Mouse (Mus musculus) E14TG2a.4 (cell line): ENCODE data around the gene Ap5m1.

Source experiments
- H3K27me3 ChIP-seq: 2 replicates; pipeline ENCODE4 v1.6.1; 2014; ENCODE audit warnings: low read length, control low read depth; ENCODE audit not compliant: insufficient read depth
- H3K36me3 ChIP-seq: 2 replicates; pipeline ENCODE4 v1.6.1; 2014; ENCODE audit warnings: low read length, control low read depth; ENCODE audit not compliant: insufficient read depth
- H3K4me1 ChIP-seq: replicated peaks from 2 replicates; pipeline ENCODE4 v1.6.1; 2014; ENCODE audit warnings: low read depth, low read length, control low read depth
- H3K4me3 ChIP-seq: replicated peaks from 2 replicates; pipeline ENCODE4 v1.5.1; 2014; ENCODE audit warnings: mild to moderate bottlenecking, low read length
- H3K9me3 ChIP-seq: 2 replicates; pipeline ENCODE4 v1.6.1; 2014; ENCODE audit warnings: low read length, control low read depth
- CTCF ChIP-seq: conservative IDR thresholded peaks from 2 replicates; pipeline ENCODE4 v1.5.1; 2014; ENCODE audit warnings: low read length
- NANOG ChIP-seq: IDR thresholded peaks from 2 replicates; pipeline ENCODE4 v1.6.1; 2014; ENCODE audit warnings: borderline replicate concordance, low read length, mixed read lengths
- POU5F1 ChIP-seq: IDR thresholded peaks from 2 replicates; pipeline ENCODE4 v1.6.1; 2014; ENCODE audit warnings: low read length, borderline replicate concordance

Ap5m1 gene

GRCm38 (mm10) chr14:49066274-49066823 is 452 bp downstream of the Ap5m1 start, which contains the start of gene Exoc5:
TSS of gene Exoc5 (minus strand) at chr14:49066653.
- TF ChIP-seq CTCF (no peak), POU5F1 (no peak), NANOG (no peak)
- Histone ChIP-seq H3K9me3 (no peaks in the 10 kb centered on the region), H3K4me3 (peak within 1 kb of the TSS; percentile 93), H3K27me3 (no peaks in the 10 kb centered on the region), H3K4me1 (peaks cover 22% of the 10 kb centered on the region), H3K36me3 (no peaks in the 10 kb centered on the region)

GRCm38 (mm10) chr14:49072837-49073236 is 6.9 kb downstream of the Ap5m1 start:
- H3K4me3 ChIP-seq: no peak overlapping the region
- peaks cover 11% of the 10 kb centered on the region for H3K36me3 ChIP-seq
- H3K9me3 ChIP-seq: no peaks in the 10 kb centered on the region
- H3K4me1 ChIP-seq: peaks cover 5% of the 10 kb centered on the region
- H3K27me3 ChIP-seq: no peaks in the 10 kb centered on the region
- TF ChIP-seq CTCF (no peak), NANOG (no peak), POU5F1 (no peak)

- no peaks in the 10 kb centered on the region for H3K27me3 ChIP-seq
- H3K4me3 ChIP-seq: no peak overlapping the region
- H3K9me3 ChIP-seq: no peaks in the 10 kb centered on the region
- H3K4me1 ChIP-seq: peaks cover 3% of the 10 kb centered on the region; the same call in 1 of the 2 replicates
- peaks cover 11% of the 10 kb centered on the region for H3K36me3 ChIP-seq
- no peak for TF ChIP-seq CTCF
- TF ChIP-seq NANOG: no peak
- no peak for TF ChIP-seq POU5F1
Measured at GRCm38 (mm10) chr14:49073896-49074295, 8.0 kb downstream of the Ap5m1 start.

GRCm38 (mm10) chr14:49074361-49074760 is 8.5 kb downstream of the Ap5m1 start:
- peaks cover 13% of the 10 kb centered on the region for H3K36me3 ChIP-seq
- no peaks in the 10 kb centered on the region for H3K27me3 ChIP-seq
- TF ChIP-seq NANOG (no peak), CTCF (no peak), POU5F1 (no peak)
- peaks cover 3% of the 10 kb centered on the region; the same call in 1 of the 2 replicates for H3K4me1 ChIP-seq
- H3K4me3 ChIP-seq: no peak overlapping the region
- H3K9me3 ChIP-seq: no peaks in the 10 kb centered on the region

GRCm38 (mm10) chr14:49078820-49079219 is 12.9 kb downstream of the Ap5m1 start:
- Histone ChIP-seq H3K36me3 (peaks cover 29% of the 10 kb centered on the region), H3K9me3 (no peaks in the 10 kb centered on the region), H3K4me3 (no peak overlapping the region), H3K4me1 (no peaks in the 10 kb centered on the region), H3K27me3 (no peaks in the 10 kb centered on the region)
- no peak for TF ChIP-seq NANOG
- no peak for TF ChIP-seq POU5F1
- no peak for TF ChIP-seq CTCF

GRCm38 (mm10) chr14:49086522-49086921 is 20.6 kb downstream of the Ap5m1 start:
- 0 out of 2 replicates have a peak, but pooled peaks cover 9% of the 10 kb centered on the region for H3K4me1 ChIP-seq
- no peak overlapping the region for H3K4me3 ChIP-seq
- no peaks in the 10 kb centered on the region for H3K9me3 ChIP-seq
- no peak for TF ChIP-seq POU5F1
- TF ChIP-seq CTCF: no peak
- TF ChIP-seq NANOG: no peak
- H3K36me3 ChIP-seq: peaks cover 26% of the 10 kb centered on the region
- no peaks in the 10 kb centered on the region for H3K27me3 ChIP-seq

GRCm38 (mm10) chr14:49088155-49089048 is 22.5 kb downstream of the Ap5m1 start:
- TF ChIP-seq NANOG (no peak), POU5F1 (no peak), CTCF (no peak)
- H3K4me1 ChIP-seq: 0 out of 2 replicates have a peak, but pooled peaks cover 9% of the 10 kb centered on the region
- H3K4me3 ChIP-seq: no peak overlapping the region
- no peaks in the 10 kb centered on the region for H3K9me3 ChIP-seq
- H3K27me3 ChIP-seq: no peaks in the 10 kb centered on the region
- H3K36me3 ChIP-seq: peaks cover 17% of the 10 kb centered on the region

GRCm38 (mm10) chr14:49089461-49090058 is 23.7 kb downstream of the Ap5m1 start:
- 0 out of 2 replicates have a peak, but pooled peaks cover 9% of the 10 kb centered on the region for H3K4me1 ChIP-seq
- no peaks in the 10 kb centered on the region for H3K9me3 ChIP-seq
- no peaks in the 10 kb centered on the region for H3K27me3 ChIP-seq
- TF ChIP-seq POU5F1 (no peak), CTCF (no peak), NANOG (no peak)
- H3K4me3 ChIP-seq: no peak overlapping the region
- H3K36me3 ChIP-seq: 0 out of 2 replicates have a peak, but pooled peaks cover 7% of the 10 kb centered on the region
